Mouse (Mus musculus): ENCODE results near the gene Ttll1. TPM values are rescaled to one million over a fixed set of nuclear protein-coding genes. Genes with fewer than 3 reads are reported as not detected.

The Ttll1 gene
- total RNA-seq, 2 experiments from 2014 or later = 45.5 to 54.9 TPM

DNA sequence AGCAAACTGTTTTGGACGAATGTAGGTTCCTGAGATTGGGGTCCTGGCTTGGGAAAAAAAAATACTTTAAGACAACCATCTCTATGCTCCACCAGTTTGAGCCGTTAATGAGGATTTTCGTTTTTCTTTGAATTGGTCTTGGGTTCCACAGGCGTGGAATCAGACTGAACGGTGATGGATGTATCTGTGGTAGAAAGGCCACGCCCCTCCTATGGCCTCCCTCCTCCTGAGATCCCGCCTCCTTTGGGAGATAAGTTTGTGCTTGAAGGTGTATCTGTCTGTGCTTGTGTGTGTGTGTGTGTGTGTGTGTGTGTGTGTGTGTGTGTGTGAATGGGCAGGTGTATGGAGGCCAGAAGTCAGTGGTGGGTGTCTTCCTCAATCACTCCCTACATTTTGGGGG lies 21.9 kb upstream of the Ttll1 start:
- no peak for DNase-seq (ENCODE audit: extremely low spot score in 1 of 2, low spot score in 2 of 2)
- no peak overlapping the region for H3K27ac ChIP-seq
- no peak overlapping the region for H3K4me3 ChIP-seq
- intact Hi-C loops (cut with DNase I) = no loop called here
- no peak for TF ChIP-seq CTCF (IDR thresholded peaks at IDR 0.05)

DNA sequence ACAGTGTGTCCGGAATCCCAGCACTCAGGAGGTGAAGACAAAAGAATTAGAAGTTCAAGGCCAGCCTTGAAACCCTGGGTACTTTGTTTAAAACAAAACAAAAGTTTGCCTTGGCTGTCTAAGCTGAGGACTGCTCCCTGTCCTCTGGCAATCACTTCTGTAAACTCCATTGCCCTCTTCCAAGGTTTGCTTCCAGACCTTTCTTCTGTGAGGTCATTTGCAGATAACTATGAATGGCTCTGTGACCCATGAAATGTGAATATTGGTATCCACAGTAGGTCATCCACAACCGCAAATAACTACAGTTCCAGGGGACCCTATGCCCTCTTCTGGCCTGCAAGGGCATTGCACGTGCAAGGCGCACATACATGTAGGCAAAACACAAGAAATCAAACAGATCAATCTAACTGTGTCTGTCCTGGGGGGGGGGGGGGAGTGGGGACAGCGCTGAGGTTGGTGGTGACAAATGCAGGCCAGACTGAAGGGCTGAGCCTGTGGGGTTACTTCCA lies 21.3 kb upstream of the Ttll1 start:
- intact Hi-C loops (cut with DNase I) = no loop called here
- peak; percentile 6; the same call in 1 of the 2 replicates for TF ChIP-seq CTCF (IDR thresholded peaks at IDR 0.05)

DNA sequence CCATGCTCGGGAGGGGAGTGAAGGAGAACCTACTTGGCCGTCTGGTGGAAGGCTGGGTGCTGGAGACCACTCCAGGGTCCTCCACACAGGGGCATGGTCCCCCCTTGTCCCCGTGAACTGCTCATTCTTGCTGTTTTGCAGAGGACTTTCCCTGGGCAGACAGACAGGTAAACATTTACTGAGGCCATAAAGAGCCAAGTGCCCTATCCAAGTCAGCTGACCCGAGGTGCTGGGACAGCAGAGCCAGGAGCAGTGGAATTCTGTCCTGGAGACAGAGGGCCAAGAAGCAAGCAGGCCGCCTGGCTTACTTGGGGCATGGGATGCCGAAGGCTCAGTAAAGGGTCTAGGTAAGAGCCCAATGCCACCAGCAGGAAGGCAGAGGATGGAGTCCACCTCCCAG lies 20.0 kb upstream of the Ttll1 start:
- Histone ChIP-seq H3K4me3 (no peak overlapping the region), H3K27ac (no peak overlapping the region)
- intact Hi-C loops (cut with DNase I) = no loop called here
- no peak for TF ChIP-seq CTCF (IDR thresholded peaks at IDR 0.05)
- no peak for DNase-seq (ENCODE audit: extremely low spot score in 1 of 2, low spot score in 2 of 2)

More for the DNA sequence above, 21.3 kb upstream of the Ttll1 start:
- Histone ChIP-seq H3K27ac (no peak overlapping the region), H3K4me3 (no peak overlapping the region)
- DNase-seq (ENCODE audit: extremely low spot score in 1 of 2, low spot score in 2 of 2) = no peak

DNA sequence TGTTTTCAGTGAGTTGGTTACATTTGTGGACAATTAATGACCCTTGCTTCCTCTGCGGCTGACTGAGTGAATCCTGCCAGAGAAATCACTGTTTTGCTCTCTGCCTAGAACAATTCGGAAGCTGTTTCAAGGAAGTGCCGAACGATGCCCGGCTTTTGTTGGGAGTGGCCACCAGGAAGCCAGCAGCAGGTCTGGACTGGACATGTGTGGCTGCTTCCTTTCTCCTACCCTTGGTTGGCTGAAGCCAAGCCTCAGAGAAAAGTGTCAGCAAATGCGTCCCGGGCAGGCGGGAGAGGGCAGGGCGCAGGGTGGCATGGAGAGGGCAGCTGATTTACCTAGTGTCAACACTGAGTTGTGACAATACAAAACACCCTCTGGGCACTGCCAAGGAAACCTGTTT lies 19.5 kb upstream of the Ttll1 start:
- Histone ChIP-seq H3K4me3 (no peak overlapping the region), H3K27ac (no peak overlapping the region)
- intact Hi-C loops (cut with DNase I) = no loop called here
- TF ChIP-seq CTCF (IDR thresholded peaks at IDR 0.05) = no peak
- DNase-seq (ENCODE audit: extremely low spot score in 1 of 2, low spot score in 2 of 2) = no peak

DNA sequence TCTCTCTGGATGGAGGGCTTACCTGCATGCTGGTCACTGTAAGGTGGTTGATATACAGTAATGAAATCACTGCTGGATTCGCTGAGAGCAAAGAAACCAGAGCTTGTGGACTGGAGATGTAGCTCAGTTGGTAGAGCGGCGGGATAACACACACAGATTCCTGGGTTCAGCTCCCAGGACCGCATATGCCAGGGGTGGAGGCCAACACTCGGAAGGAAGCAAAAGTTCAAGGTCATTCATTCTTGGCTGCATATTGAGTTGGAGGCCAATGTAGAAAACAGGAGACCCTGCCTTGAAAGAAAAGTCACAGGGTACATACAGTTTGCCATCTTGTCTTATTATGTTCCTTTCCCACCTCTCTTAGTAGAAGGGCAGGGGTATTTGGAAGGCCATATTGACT lies 19.1 kb upstream of the Ttll1 start:
- DNase-seq (ENCODE audit: extremely low spot score in 1 of 2, low spot score in 2 of 2) = no peak
- TF ChIP-seq CTCF (IDR thresholded peaks at IDR 0.05) = no peak
- intact Hi-C loops (cut with DNase I) = no loop called here
- H3K4me3 ChIP-seq = no peak overlapping the region
- no peak overlapping the region for H3K27ac ChIP-seq

- no peak for DNase-seq (ENCODE audit: extremely low spot score in 1 of 2, low spot score in 2 of 2)
- Histone ChIP-seq H3K27ac (no peak overlapping the region), H3K4me3 (no peak overlapping the region)
- intact Hi-C loops (cut with DNase I) = no loop called here
- no peak for TF ChIP-seq CTCF (IDR thresholded peaks at IDR 0.05)
These were observed 18.2 kb upstream of the Ttll1 start for GRCm38 (mm10) chr15:83528892-83529291.

DNA sequence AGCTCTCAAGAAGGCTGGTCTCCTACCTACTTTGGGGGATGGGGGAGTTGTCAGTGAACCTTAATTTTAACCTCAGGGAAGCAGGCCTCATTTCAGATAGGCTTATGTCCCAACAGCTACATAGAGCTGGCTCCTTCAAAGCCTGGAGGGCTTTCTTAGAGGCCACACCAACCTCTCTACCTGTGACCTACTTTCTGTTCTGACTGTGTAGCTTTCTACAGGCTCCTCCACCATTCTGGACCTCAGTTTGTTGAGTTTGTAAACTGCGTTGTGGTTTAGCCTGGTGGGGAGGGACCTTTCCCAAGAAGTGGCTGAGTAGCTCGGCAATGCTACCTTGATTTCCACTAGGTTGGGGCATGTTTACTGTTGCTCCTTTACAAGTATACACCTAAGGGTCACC lies 17.1 kb upstream of the Ttll1 start:
- intact Hi-C loops (cut with DNase I) = no loop called here
- TF ChIP-seq CTCF (IDR thresholded peaks at IDR 0.05) = no peak
- no peak for DNase-seq (ENCODE audit: extremely low spot score in 1 of 2, low spot score in 2 of 2)
- Histone ChIP-seq H3K4me3 (no peak overlapping the region), H3K27ac (no peak overlapping the region)

DNA sequence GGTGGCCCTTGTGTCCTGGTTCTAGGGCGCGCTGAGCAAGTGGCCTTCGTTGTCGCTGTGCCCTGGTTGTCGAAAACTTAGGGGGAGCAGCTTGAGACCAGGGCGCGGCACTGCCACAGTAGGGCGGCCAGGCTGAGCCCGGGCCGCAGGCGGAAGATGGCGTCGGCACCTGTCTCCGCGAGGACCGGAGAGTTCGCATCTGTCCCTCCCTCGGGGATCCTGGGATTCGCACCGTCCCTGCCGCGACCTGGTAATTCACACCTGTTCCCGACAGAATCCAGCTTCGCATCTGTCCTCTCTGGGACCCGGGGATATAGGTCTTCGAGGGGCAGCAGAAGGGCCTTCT lies 16.4 kb upstream of the Ttll1 start:
- Histone ChIP-seq H3K4me3 (peak overlapping the region; percentile 50), H3K27ac (no peak overlapping the region)
- no peak for DNase-seq (ENCODE audit: extremely low spot score in 1 of 2, low spot score in 2 of 2)
- no peak for TF ChIP-seq CTCF (IDR thresholded peaks at IDR 0.05)
- intact Hi-C loops (cut with DNase I) = no loop called here

DNA sequence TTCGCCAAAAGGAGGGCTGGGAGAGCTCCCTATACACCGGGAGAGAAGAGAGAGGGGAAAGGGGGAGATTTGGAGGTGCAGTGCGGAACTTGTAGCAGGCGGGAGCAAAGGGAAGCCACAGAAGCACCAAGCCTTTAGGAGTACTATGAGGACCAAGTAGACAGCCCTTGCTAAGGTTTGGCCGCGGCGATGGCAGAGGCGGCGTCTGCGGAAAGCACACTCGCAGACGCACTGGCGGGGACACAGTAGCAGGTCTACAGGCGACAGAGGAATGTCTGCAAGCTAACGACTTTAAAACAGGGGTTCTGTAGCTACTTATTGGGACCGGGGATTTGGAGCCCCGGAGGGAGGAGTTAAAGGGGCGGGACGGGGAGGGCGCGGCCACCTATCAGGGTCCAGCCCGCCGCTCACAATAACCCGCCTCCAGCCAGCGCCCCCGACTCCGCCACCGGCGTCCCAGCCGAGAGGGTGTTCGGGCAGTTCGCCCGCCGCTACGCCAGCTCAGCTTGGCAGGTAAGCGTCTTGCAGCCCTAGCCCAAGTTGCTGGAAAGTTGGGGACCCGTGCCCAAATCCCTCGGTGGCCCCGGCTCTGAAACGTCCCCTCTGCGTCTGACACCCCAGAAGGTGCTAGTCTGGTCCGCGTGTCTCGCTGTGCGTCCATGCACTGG lies 15.9 kb upstream of the Ttll1 start, which contains the start of gene Bik:
Gene Bik, plus strand, starts transcription at position 439 of the 668 bp plus-strand sequence.
- TF ChIP-seq CTCF (IDR thresholded peaks at IDR 0.05) = no peak
- Histone ChIP-seq H3K4me3 (peak within 1 kb of the TSS; percentile 50), H3K27ac (no peak within 1 kb of the TSS)
- DNase-seq (ENCODE audit: extremely low spot score in 1 of 2, low spot score in 2 of 2) = no peak
- intact Hi-C loops (cut with DNase I) = no loop called here

DNA sequence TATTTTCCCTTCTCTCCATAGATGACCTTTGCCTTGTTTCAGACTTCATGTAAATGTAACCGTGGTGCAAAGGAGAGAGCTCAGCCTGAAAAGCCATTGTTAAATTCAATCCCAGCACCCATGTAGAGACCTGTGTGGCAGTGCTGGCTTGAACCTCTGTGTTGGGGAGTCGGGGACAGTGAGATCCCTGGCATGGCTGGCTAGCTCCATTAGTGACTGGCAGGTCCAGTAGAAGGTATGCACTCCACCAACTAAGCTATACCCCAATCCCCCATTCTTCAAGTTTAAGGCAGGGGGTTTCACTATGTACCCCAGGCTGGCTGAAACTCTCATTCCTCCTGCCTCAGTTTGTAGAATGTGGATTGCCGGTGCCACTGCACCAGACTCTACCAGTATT lies 13.6 kb upstream of the Ttll1 start:
- H3K27ac ChIP-seq = no peak overlapping the region
- H3K4me3 ChIP-seq = no peak overlapping the region
- TF ChIP-seq CTCF (IDR thresholded peaks at IDR 0.05) = no peak
- DNase-seq (ENCODE audit: extremely low spot score in 1 of 2, low spot score in 2 of 2) = no peak
- intact Hi-C loops (cut with DNase I) = no loop called here

DNA sequence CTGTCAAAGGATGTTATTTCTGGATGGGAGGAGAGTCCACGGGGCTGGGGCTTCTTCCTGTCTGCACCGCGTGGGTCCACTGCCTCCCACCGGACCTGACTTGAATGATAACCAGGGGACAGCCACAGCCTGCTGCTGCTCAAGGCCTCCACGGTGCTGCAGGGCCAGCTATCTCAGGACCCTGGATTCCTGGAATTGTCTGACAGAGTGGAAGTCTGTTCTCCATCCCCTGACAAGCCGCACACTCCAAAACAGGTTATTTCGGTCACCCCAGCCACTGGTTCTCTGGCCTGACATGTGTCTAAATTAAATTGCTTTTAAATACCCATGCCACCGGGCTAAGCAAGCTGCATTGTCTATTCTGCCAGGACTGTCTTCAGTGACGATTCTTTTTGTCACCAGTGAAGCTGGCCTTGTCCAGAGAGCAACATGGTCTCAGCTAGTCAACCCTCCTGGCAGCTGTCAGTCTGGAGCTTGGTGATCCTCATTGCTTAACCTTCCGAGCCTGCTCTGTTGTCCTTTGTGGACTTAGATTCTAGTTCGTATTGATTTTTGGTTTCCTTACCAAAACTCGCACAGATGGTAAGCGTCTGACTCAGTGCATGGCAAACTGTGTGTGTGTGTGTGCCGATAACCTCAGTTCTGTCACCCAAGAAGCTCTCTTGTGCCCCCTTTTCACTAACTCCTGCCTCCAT lies 13.1 kb upstream of the Ttll1 start:
- Histone ChIP-seq H3K27ac (no peak overlapping the region), H3K4me3 (no peak overlapping the region)
- no peak for TF ChIP-seq CTCF (IDR thresholded peaks at IDR 0.05)
- intact Hi-C loops (cut with DNase I) = no loop called here
- DNase-seq (ENCODE audit: extremely low spot score in 1 of 2, low spot score in 2 of 2) = no peak

GRCm38 (mm10) chr15:83523196-83523595 lies 12.5 kb upstream of the Ttll1 start:
- TF ChIP-seq CTCF (IDR thresholded peaks at IDR 0.05) = no peak
- intact Hi-C loops (cut with DNase I) = no loop called here
- H3K27ac ChIP-seq = no peak overlapping the region
- H3K4me3 ChIP-seq = no peak overlapping the region
- no peak for DNase-seq (ENCODE audit: extremely low spot score in 1 of 2, low spot score in 2 of 2)
